Mouse (Mus musculus): ENCODE measurements around the gene Faap20. TPM values are rescaled to one million over a fixed set of nuclear protein-coding genes. Genes with fewer than 3 reads are reported as not detected.
"Not testable (repeated sequence)": the region's sequence is repeated elsewhere in the genome, so short reads cannot be mapped to it uniquely, and the experiment has no call there.

The Faap20 gene
- polyA plus RNA-seq, 3 experiments from 2014 or later: 44.3 to 57.3 (median 51.6) TPM

DNA sequence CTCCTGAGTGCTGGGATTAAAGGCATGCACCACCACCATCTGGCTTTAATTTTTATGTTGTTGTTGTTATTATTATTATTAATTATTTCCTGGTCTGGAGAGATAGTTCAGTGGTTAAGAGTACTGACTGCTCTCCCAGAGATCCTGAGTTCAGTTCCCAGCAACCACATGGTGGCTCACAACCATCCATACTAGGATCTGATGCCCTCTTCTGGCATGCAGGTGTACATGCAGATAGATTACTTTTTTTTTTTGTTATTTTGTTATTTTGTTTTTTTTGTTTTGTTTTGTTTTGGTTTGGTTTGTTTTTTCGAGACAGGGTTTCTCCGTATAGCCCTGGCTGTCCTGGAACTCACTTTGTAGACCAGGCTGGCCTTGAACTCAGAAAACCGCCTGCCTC lies 1.5 kb upstream of the Faap20 start:
- not testable (repeated sequence) for ATAC-seq

DNA sequence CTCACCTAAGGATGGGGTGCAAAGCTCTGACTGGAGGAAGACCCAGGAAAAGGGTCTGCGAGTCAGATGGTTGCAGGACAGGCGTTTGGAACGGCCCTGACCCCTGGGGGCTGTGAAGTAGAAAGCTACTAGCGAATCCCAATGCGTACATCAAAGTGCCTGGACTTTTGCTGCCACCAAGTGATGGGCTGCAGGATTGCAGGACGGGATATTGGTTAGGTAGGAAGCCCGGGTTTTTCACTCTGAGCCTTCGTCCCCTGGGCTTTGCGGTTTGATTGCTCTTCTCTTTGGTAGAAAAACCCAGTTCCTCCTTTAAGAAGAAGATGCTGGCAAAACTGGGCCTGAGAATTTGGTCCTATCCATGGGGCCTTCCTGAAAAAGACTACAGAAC lies 350 bp upstream of the Faap20 start:
- peak; percentile 66 for ATAC-seq

DNA sequence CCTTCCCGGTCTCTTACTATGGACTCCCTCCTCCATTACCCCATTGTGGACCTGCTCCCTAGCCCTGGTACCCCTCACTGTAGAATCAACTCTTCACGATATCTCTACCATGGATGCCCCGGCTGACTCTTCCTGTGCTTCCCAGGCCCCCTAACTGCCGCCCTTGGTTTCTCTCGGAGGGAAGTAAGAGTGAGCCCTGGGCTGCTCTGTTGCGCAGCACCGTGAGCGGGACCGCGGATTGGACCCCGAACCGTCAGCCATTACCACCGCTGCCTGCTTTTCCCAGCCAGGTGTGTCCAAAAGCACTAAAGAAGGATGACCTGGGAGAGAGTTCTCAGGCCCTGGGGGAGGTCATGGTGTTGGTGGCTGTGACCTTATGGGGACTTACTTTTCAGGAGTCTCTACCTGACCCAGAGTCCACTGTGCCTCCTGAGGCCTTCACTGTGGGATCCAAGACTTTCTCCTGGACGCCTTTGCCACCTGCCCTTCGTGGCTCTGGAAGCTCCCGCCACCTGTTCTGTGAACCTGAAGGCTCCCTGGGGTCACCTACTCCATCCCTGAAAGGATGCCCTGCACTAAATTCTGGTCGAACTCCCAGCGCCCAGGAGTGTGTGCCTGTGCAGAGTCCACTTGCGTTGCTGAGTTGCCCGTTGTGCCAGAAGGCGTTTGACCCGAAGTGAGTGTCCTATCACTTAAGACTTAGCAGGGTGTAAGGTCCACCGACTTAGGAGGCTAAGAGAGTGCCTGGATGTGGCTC lies 937 bp downstream of the Faap20 start:
- ATAC-seq: peak; percentile 20

DNA sequence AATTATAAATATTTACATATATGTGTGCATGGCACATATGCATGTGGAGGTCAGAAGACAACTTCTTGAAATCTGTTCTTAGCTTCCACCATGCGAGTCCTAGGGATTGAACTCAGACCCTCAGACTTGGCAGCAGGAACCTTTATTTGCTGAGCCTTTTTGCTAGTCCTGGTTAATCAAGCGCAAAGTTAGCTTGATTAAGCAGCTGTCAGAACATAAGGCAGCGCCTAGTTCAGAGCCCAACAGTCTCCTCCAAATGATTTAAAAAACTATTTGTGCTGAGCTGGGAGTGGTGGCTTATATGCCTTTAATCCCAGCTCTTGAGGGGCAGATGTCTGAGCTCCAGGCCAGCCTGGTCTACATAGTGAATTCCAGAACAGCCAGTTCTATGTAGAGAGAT lies 1.5 kb downstream of the Faap20 start:
- no peak for ATAC-seq

DNA sequence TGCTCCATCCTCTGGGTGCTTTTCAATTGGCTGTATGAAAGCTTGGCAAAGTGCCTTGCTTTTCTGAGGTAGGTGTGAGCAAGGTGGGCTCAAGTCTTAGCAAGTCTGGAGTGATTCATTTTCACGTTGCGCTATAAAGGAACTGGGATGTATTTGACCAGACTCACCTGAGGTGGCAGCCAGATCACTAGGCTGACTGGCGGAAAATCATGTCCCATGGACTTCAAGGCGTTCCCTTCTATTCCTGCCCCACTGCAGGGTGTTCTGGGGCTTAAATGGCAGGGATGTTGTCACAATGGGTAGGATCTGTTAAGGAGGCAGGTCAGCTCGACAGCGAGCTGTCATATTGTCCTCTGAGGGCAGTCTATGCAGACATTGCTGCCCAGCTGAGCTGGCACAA lies 2.7 kb downstream of the Faap20 start:
- ATAC-seq: no peak

DNA sequence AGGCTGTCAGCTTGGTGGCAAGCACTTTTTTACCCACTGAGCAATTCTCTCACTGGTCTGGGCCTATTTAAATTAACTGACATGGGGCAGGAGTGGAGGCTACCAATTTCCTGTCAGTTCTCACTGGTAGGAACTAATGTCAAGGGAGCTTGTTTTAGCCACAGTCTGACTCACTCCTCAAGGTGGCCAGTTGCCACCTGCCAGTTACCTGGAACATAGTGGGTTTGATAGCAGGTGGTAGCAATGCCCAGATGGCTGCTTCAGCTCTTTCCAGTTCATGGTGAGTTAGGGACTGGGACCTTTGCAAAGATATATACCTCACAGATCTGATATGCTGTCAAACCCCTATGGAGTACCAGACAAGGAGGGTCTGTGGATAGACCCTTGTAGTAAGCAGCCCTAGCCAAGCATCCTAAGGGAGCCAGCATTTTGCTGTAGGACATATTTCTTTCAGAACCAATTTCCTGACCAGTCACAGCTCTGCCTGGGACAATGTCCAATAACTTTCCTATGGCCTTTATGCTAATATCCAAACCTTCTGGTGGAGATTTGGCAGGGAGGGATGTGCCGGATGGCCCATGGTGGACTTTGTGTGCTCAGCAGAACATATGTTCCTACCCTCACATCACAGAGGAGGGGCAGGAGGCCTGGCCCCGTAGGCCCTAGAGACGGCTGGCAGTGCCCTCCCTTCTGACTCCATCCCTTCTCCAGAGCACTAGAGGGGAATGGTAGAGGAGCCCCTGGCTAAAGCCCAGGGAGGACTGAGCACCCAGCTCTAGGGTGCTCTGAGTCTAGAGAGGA lies 15.1 kb downstream of the Faap20 start:
- no peak for ATAC-seq

DNA sequence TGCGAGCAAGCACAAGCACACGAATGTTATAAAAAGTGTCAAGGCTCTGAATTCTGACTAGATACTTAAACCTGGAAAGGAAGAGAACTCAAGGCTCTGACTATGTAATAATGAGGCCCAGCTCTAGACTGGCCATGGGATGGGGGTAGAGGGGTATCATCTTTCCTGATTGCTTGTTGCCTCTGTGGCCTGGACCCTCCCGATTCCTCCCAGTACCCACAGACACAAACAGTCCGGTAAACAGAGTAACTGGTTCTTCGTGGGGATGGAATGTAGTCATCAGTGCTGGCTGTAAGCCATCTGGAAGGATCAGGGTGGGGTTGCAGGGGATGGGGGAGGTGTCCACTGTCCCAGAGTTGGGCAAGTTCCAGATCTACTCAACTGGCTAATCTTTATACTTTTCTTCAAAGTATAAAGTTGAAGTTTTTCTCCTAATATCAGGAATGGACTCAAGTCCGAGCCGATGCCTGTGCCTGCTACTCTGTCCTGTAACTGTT lies 17.5 kb downstream of the Faap20 start:
- ATAC-seq: no peak

DNA sequence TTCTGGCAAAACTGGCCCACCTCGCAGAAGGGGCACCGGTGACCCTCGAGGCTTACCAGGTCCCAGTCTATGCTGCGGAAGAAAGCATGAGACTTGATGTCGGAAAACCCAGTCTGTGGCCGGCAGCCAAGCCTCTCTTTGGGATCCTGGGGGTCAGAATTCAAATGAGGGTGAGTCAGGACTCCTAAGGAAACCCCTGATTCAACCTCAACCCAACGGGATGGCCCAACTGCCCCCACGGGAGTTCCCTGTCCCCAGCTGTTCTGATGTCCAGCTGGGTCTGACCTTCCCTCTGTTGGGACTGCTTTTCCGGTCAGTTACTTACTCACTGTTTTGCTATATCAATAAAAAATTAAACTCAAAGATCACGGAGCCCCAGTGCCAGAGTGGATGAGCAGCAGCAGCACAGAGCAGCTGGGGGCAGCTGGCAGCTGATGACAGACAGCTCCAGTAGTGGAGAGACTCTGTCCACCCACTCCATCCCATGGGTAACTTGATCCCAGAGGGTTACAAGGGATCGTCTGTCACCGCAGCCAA lies 18.1 kb downstream of the Faap20 start:
- ATAC-seq: no peak

DNA sequence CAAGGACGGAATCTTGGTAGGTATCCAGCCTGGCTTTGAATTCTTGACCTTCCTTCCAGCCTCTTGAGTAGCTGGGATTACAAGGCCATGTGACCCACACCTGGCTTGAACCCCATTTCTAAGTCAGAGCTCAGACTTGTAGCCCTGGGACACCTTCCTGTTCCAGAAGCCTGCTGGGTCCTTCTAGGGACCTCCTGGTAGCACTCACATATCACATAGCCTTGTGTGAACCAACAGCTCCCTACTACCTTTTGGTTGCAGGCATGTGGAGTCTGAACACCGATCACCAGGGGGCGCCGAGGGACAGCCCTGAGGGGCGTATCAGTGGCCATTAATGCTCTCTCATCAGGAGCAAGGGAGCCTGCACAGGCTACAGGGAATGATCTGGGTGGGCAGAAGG lies 18.8 kb downstream of the Faap20 start:
- ATAC-seq: no peak

DNA sequence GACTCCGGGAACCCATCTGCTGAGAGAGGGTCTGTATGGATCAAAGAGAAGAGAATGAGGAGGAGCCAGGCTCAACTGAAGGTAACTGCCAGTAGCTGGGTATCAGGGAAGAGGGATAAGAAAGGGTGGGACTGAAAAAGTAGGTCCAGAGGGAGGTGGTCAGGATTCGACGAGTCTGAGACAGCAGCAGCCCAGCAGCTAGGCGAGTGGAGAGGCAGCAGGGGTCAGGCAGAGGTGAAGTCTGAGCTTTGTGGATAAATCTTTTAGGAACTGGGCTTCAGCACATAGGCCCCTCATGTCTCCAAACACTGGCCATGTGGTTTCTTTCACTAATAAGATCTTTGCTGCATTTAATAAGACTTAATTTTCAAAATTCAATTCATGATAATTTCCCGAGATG lies 24.8 kb downstream of the Faap20 start:
- no peak for ATAC-seq

DNA sequence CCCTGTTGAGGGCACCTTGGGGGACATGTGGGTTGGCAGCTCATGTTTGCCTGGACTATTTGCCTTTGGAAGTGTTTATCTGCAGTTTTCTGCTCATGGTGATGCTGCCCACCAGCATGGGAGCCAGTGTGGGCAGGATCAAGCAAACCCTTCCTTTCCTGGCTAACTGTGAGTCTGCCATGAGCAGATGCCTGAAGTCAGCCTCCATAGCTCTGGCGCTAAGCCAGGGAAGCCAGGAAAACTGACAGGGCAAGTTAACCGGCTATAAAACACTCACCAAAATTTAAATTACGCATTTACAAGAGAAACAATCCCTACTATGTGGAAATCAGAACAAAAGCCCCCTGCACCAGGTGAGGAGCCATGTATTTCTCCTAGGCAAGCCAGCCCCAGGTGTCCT lies 25.2 kb downstream of the Faap20 start:
- ATAC-seq: no peak

DNA sequence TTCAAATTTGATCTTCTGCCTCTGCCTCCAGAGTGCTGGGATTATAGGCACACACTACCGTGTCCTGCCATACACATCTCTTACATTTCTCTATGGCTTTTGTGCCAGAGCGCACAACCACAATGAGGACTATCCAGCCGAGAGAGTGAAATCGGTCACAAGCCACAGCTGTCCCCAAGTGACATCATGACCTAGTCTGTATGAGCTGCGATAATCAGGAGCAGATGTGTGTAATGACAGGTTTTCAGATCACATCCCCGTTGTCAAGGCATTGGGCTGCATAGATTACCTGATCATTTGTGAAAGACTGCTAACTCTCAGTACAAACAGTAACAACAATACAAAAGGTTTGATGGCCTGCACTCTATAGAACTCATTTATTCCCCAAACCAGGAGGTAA lies 28.4 kb downstream of the Faap20 start:
- no peak for ATAC-seq

DNA sequence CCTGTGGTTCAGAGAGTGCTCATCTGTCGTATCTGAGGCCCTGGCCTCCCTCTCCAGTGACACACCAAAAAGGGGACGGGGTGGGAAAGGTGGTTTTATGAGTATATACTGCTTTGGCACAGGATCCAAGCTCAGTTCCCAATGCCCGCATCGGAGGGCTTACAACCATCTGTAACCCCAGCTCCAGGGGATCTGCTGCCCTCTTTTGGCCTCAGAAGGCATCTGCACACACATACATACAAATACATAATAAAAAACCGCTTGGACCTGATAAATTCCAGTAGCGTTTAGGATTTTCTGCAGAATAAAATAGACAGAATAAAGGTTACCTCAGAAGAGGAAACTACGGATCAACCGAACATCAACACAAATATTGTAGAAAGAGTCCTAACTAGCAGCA lies 29.5 kb downstream of the Faap20 start:
- ATAC-seq: no peak

DNA sequence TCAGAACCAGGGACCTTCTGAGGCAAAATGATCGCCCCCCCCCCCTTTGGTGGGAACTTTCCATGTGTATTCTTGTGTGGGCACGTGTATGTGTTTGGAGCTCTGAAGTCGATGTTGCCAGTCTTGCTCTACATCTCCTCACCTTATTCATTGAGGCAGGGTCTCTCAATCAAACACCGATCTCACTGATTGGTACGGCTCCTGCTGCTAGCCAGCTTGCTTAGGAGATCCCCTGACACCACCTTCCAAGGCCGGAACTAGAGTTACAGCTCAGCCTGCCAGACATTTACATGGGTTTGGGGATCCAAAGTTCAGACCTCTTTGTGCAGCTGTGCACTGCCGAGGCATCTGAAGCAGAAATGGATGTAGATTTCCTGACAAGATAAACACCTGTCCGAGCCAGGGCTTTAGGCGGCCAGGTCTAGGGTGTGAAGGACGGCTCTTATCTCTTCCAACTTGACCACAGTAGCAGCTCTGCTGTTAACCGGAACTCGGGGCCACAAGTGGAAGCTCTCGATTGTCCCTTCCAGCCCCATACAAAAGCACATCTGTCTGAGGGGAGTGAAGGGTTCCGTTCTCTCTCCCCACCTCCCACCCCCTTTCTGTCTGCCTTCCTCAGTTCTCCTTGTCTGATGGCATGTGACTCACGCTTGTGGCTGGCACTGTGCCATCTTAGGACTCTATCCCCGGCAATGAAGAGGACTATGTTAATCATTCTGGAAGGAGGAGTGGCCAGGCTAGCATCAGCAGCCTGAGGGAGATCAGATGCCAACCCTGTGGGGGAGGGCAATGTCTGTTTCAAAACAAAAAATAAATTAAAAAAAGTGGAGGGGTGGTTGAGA lies 30.5 kb downstream of the Faap20 start:
- no peak for ATAC-seq

DNA sequence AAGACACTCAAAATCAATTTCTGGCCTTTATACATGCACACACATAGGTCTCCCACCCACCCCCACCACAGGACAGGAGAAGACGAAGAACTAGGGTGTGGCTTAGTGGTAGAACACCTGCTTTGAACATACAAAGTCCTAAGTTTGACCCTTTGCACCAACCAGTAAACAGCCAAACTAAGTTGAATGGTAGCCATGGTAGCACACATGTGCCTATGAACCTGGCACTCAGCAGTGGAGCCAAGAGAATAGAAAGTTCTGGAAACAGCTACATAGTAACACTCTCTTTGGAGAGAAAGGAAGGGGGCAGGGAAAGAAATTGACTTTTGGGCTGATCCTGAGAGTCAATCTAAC lies 31.1 kb downstream of the Faap20 start:
- no peak for ATAC-seq

DNA sequence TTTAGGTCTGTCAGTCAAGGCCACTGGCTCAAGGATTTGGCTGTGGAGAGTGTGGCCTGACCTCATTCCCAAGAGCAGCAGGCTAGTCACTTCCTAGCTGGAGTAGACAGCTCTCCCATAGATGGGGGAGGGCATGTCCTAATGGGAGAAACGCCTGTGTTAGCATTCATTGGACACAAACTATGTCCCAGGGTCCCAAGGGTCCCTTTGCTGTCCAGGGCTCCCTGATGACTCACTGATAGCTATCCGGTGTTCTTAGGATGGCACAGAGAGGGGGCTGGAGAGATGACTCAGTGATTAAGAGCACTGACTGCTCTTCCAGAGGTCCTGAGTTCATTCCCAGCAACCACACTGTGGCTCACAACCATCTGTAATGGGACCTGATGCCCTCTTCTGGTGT lies 31.6 kb downstream of the Faap20 start:
- ATAC-seq: no peak

DNA sequence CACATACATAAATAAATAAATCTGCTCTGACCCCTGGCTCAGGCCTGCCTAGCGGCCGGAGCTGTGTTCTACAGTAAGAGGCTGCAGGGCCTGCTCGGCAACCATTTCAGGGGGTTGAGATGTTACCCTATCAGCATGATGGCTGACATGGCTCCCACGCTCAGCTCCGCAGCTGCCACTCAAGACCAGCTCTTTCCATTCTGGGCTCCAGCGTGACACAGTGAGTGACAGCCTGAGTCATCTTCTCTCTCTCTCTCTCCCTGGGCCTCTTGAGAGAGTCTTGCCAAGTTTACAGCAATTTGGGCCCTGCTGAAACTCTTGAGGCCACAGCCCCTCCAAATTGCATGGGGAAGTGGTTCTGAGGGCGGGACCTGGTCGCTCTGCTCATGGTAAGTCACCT lies 32.0 kb downstream of the Faap20 start:
- no peak for ATAC-seq

DNA sequence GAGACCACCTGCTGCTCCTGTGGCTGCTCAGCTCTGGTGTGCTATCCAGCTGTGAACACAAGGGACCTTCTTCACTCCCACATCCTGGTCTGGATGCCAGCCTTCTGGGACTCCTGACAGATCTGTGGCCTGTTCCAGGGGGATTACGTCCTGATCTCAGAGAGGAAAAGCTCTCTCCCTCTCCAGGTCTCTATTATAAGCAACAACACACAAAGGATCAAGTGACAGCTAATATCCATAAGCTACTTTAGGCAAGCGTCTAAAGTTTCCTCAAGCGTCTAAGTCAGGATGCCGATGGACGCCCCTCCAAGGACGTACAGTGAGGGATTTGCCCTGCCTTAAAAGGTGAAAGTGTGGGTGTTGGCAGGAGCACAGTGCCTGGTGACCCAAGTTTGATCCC lies 32.6 kb downstream of the Faap20 start:
- ATAC-seq: no peak

DNA sequence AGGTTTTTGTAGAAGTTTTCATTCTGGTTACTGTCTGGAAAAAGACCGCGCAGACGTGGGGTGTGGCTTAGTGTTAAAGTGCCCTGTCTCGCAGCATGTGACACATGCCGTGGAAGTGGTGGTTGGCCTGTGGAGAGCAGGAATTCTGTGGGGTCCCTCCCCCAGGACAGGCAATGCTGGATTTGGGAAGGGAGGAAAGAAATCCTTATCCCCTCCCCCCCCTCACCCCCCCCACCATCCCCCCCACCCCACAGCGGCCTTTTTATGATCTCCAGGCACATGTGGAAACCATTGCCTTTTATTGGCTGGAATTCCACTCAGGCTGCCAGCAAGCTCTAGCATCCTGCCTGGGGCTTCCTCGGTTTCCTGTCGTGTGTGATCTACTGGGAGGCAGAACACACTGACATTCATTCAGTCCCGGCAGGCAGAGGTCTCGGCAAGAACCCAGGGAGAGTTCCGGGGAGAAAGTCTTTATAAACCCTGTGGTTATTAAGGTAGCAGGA lies 33.5 kb downstream of the Faap20 start:
- no peak for ATAC-seq

DNA sequence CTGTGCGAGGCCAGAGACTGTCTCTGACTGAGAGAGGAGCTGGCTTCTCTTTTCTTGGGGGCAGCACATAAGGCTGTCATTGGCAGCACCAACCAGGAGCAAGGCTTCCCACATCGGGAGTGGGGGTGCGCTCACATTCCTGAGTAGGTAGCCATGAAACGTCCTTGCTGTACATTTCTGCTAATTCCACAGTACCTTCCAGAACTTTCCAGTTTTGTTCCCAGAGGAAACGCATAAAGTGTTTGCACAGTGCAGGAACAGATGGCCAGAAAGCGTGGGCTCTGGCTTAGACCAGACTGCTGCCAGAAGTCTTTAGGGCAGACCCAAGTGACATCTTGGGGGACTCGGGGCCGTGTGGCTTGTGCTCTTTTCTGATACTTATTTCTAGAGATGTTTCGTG lies 34.0 kb downstream of the Faap20 start:
- ATAC-seq: no peak

DNA sequence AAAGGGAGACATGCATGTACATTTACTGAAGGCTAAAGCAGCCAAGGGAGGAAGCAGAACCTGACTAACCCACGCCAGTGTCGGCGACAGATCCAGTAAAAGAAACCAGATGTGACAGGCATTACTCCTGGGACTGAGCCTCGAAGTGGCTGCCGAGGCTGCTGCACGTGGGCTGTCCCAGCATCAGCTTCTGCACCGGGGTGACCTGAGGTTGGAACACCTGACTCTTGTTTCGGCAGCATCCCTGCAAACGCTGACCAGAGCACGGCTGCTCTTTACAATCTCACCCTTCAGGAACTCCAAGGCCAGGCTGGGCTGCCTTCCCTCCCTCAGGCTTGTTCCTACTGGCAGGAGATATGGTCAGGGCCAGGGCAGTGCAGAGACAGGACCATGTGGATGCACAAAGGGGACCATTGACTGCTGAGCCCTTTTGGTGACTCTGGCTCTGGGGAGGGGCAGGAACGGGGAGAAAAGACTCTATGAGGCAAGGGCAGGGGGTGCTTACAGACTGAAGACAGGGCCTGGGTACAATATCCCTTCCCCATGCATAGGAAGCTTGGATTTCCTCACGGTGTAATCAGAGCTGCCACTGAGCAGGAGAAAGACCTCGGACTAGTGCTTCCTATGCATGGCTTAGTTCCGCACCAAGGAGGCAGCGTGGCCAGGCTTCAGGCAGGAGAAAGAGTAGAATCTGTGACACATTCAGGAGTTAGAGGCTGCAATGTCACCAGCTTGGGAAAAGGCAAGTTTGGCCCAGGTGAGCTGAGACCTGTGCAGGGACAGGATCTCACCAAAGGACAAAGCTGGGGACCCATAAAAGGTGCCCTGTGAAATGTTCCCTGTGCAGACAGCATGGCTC lies 35.1 kb downstream of the Faap20 start:
- ATAC-seq: no peak

DNA sequence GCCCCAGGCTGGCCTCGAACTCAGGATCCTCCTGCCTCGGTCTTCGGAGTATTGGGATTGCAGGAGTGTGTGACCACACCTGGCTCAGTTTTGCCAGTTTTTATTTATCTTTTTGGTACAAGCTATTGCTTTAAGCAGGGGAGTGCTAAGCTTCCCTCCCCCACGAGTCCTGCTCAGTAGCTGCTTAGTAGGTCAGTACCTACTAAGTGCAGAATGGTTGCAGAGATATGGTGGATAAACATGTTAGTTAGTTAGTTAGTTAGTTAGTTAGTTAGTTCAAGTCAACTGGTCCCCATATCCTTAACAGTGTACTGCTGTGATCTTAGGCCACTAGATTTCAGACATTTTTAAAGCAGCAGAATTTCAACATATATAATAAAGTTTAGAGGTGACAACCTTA lies 36.5 kb downstream of the Faap20 start:
- ATAC-seq: no peak

All from inflammation-experienced regulatory T-cells, adult 6 months (primary cell).